13 mouse cellular contexts compared by ENCODE assay signal in genomic region chr16:31547391-31547790, GRCm38 (mm10).
DNase-seq lines count a peak whose midpoint lies in the region; ATAC-seq and TF ChIP-seq lines count a peak whose summit lies in the region.
"Had no signal": no experiment of that assay in that cellular context is flagged by ENCODE, and none has a peak within 500 bp of the region (broad histone marks: within the 10 kb centered on the region; RNA-seq: fewer than 3 reads in every experiment).

No protein-coding gene starts in this region.

- WGBS in hindbrain, embryonic 10.5 days, result 47% methylated on average over 10 of the region's 10 CpGs
- 26% methylated on average over 10 of the region's 10 CpGs for WGBS in hindbrain, postnatal 0 days
- 33% methylated on average over 10 of the region's 10 CpGs for WGBS in embryonic facial prominence, embryonic 10.5 days
- WGBS in forebrain, embryonic 15.5 days, result 12% methylated on average over 10 of the region's 10 CpGs
- WGBS in limb, embryonic 13.5 days, result 27% methylated on average over 10 of the region's 10 CpGs
- 75% methylated on average over 10 of the region's 10 CpGs for WGBS in lung, adult 2 months

- TF ChIP-seq CTCF in hindbrain, postnatal 0 days (IDR thresholded peaks at IDR 0.05; ENCODE audit: low read depth), result no peak
- TF ChIP-seq CTCF in lung, adult 2 months (IDR thresholded peaks at IDR 0.05; ENCODE audit: insufficient read depth, low read length), result no peak

- peaks cover 35% of the 10 kb centered on the region for H3K27me3 ChIP-seq in hindbrain, embryonic 10.5 days (ENCODE audit: insufficient read depth, poor library complexity, severe bottlenecking)
- 0 out of 2 replicates have a peak, but pooled peaks cover 4% of the 10 kb centered on the region for H3K27me3 ChIP-seq in hindbrain, postnatal 0 days (ENCODE audit: insufficient read depth, low read length)
- H3K27me3 ChIP-seq in embryonic facial prominence, embryonic 10.5 days (replicated peaks; ENCODE audit: low read depth, poor library complexity, severe bottlenecking), result peaks cover 30% of the 10 kb centered on the region
- no peaks in the 10 kb centered on the region for H3K27me3 ChIP-seq in forebrain, embryonic 15.5 days
- H3K27me3 ChIP-seq in limb, embryonic 13.5 days, result no peaks in the 10 kb centered on the region

- H3K4me2 ChIP-seq in hindbrain, postnatal 0 days (ENCODE audit: low read depth, low read length), result no peak overlapping the region
- no peak overlapping the region; the same call in 1 of the 2 replicates for H3K4me2 ChIP-seq in forebrain, embryonic 15.5 days (replicated peaks)
- peak overlapping the region; percentile 43 for H3K4me2 ChIP-seq in limb, embryonic 13.5 days (replicated peaks)
- H3K4me2 ChIP-seq: heart, embryonic 11.5 days; liver, embryonic 13.5 days had no signal

- ATAC-seq in hindbrain, postnatal 0 days, result no peak
- ATAC-seq in forebrain, embryonic 15.5 days (replicated peaks), result no peak
- ATAC-seq in limb, embryonic 13.5 days (ENCODE audit: low FRiP score, low read depth), result no peak

- H3K9ac ChIP-seq in hindbrain, postnatal 0 days (replicated peaks; ENCODE audit: low read length), result no peak overlapping the region
- no peak overlapping the region for H3K9ac ChIP-seq in forebrain, embryonic 15.5 days (replicated peaks)
- H3K9ac ChIP-seq in limb, embryonic 13.5 days, result no peak overlapping the region
- H3K9ac ChIP-seq: kidney, embryonic 15.5 days; liver, embryonic 13.5 days had no signal

- no peak overlapping the region for H3K4me3 ChIP-seq in hindbrain, embryonic 10.5 days
- H3K4me3 ChIP-seq in hindbrain, postnatal 0 days (ENCODE audit: low read length), result no peak overlapping the region
- no peak overlapping the region for H3K4me3 ChIP-seq in embryonic facial prominence, embryonic 10.5 days
- no peak overlapping the region for H3K4me3 ChIP-seq in forebrain, embryonic 15.5 days
- H3K4me3 ChIP-seq in limb, embryonic 13.5 days, result no peak overlapping the region
- H3K4me3 ChIP-seq in lung, adult 2 months (replicated peaks; ENCODE audit: extremely low read depth, low read depth, low read length), result no peak overlapping the region
- H3K4me3 ChIP-seq: kidney, embryonic 15.5 days; liver, embryonic 13.5 days had no signal

- H3K27ac ChIP-seq in hindbrain, embryonic 10.5 days, result peak overlapping the region; percentile 89
- no peak overlapping the region for H3K27ac ChIP-seq in hindbrain, postnatal 0 days
- H3K27ac ChIP-seq in embryonic facial prominence, embryonic 10.5 days (replicated peaks), result peak overlapping the region; percentile 87
- H3K27ac ChIP-seq in forebrain, embryonic 15.5 days (replicated peaks), result peak overlapping the region; percentile 62
- H3K27ac ChIP-seq in limb, embryonic 13.5 days, result peak overlapping the region; percentile 73
- H3K27ac ChIP-seq: liver, embryonic 13.5 days had no signal

- no peak for TF ChIP-seq POLR2A in lung, adult 2 months (IDR thresholded peaks at IDR 0.05; ENCODE audit: borderline replicate concordance, extremely low read depth, low read depth, low read length)

- no peaks in the 10 kb centered on the region for H3K36me3 ChIP-seq in hindbrain, embryonic 10.5 days
- no peaks in the 10 kb centered on the region for H3K36me3 ChIP-seq in hindbrain, postnatal 0 days (ENCODE audit: insufficient read depth, low read length)
- no peaks in the 10 kb centered on the region for H3K36me3 ChIP-seq in embryonic facial prominence, embryonic 10.5 days (replicated peaks)
- no peaks in the 10 kb centered on the region for H3K36me3 ChIP-seq in forebrain, embryonic 15.5 days
- no peaks in the 10 kb centered on the region for H3K36me3 ChIP-seq in limb, embryonic 13.5 days
- H3K36me3 ChIP-seq: G1E; kidney, embryonic 15.5 days; liver, embryonic 13.5 days had no signal

- H3K4me1 ChIP-seq in hindbrain, embryonic 10.5 days (replicated peaks), result peaks cover 67% of the 10 kb centered on the region
- 0 out of 2 replicates have a peak, but pooled peaks cover 14% of the 10 kb centered on the region for H3K4me1 ChIP-seq in hindbrain, postnatal 0 days (ENCODE audit: insufficient read depth, low read length)
- H3K4me1 ChIP-seq in embryonic facial prominence, embryonic 10.5 days, result peaks cover 78% of the 10 kb centered on the region
- peaks cover 36% of the 10 kb centered on the region for H3K4me1 ChIP-seq in forebrain, embryonic 15.5 days
- peaks cover 63% of the 10 kb centered on the region for H3K4me1 ChIP-seq in limb, embryonic 13.5 days
- H3K4me1 ChIP-seq in lung, adult 2 months (ENCODE audit: control insufficient read depth, insufficient read depth, low read length), result peaks cover 3% of the 10 kb centered on the region

- DNase-seq in hindbrain, embryonic 10.5 days (ENCODE audit: low spot score), result no peak
- no peak for DNase-seq in hindbrain, postnatal 0 days (ENCODE audit: low spot score)
- no peak for DNase-seq in embryonic facial prominence, embryonic 10.5 days (ENCODE audit: low spot score)
- no peak for DNase-seq in lung, adult 2 months
- DNase-seq in yolk sac, embryonic 10.5 days (ENCODE audit: low spot score), result no peak
- no peak for DNase-seq in heart, adult 8-10 months (ENCODE audit: low spot score)
- DNase-seq: B cell, adult 2 months; liver, embryonic 13.5 days had no signal

- H3K9me3 ChIP-seq in hindbrain, embryonic 10.5 days, result no peaks in the 10 kb centered on the region
- H3K9me3 ChIP-seq in hindbrain, postnatal 0 days (ENCODE audit: low read length), result no peaks in the 10 kb centered on the region
- no peaks in the 10 kb centered on the region for H3K9me3 ChIP-seq in embryonic facial prominence, embryonic 10.5 days
- H3K9me3 ChIP-seq in forebrain, embryonic 15.5 days, result no peaks in the 10 kb centered on the region
- H3K9me3 ChIP-seq in limb, embryonic 13.5 days, result no peaks in the 10 kb centered on the region
- H3K9me3 ChIP-seq: G1E; kidney, embryonic 15.5 days; liver, embryonic 13.5 days had no signal
